Mouse (Mus musculus) liver, embryonic 16.5 days (tissue): Measurements from ENCODE around the gene Neu1. TPM values are rescaled to one million over a fixed set of nuclear protein-coding genes. Genes with fewer than 3 reads are reported as not detected.
A peak's percentile ranks its signal among the peaks of the same experiment; 100 is the strongest.

ENCODE experiments used
- ATAC-seq: fragments of 200-750 bp; cut with Nextera tagmentation; 2 replicates; pipeline ENCODE4 v1.8.0; 2017; ENCODE audit warnings: low read depth, mild to moderate bottlenecking, moderate number of reproducible peaks, moderate library complexity
- H3K27ac ChIP-seq: fragments of 300-500 bp; sonication (generic); 2 replicates; pipeline ENCODE4 v1.5.1; 2014; ENCODE audit warnings: mild to moderate bottlenecking, low read length
- H3K27me3 ChIP-seq: fragments of 300-500 bp; sonication (generic); 2 replicates; pipeline ENCODE4 v1.6.1; 2014; ENCODE audit warnings: low read depth, low read length, mixed read lengths; ENCODE audit not compliant: control insufficient read depth, insufficient read depth
- H3K36me3 ChIP-seq: fragments of 300-500 bp; sonication (generic); 2 replicates; pipeline ENCODE4 v1.6.1; 2014; ENCODE audit warnings: mild to moderate bottlenecking; ENCODE audit not compliant: control insufficient read depth, insufficient read depth
- H3K4me1 ChIP-seq: fragments of 300-500 bp; sonication (generic); 2 replicates; pipeline ENCODE4 v1.6.1; 2014; ENCODE audit warnings: low read depth, low read length, mixed read lengths; ENCODE audit not compliant: control insufficient read depth
- H3K4me2 ChIP-seq: fragments of 300-500 bp; sonication (generic); 2 replicates; pipeline ENCODE4 v1.6.1; 2014; ENCODE audit warnings: low read depth, low read length, mixed read lengths
- H3K4me3 ChIP-seq: fragments of 300-500 bp; sonication (generic); 2 replicates; pipeline ENCODE4 v1.5.1; 2014; ENCODE audit warnings: low read depth, mild to moderate bottlenecking, low read length
- H3K9ac ChIP-seq: fragments of 300-500 bp; sonication (generic); 2 replicates; pipeline ENCODE4 v1.6.1; 2014; ENCODE audit warnings: low read depth, low read length
- H3K9me3 ChIP-seq: fragments of 300-500 bp; sonication (generic); replicated peaks from 2 replicates; pipeline ENCODE4 v1.6.1; 2016; ENCODE audit warnings: low read length; ENCODE audit not compliant: control insufficient read depth
- WGBS: fragments of 180-500 bp; shearing (Covaris S2); extraction: QIAGEN DNeasy Blood & Tissue Kit; methylation state at CpG from one replicate; pipeline ENCODE4 v1.1.7; 2014; ENCODE audit not compliant: insufficient replicate concordance; 5-methylcytosine and 5-hydroxymethylcytosine counted together
- polyA plus RNA-seq: library from polyadenylated mRNA; unstranded; fragments of >200 nt; fragmentation: Nextera tagmentation; extraction: Ambion mirVana; gene quantifications from 2 replicates; pipeline ENCODE4 v1.2.1, GENCODE M21; 2015

Neu1 gene
- 17.8 and 20.6 TPM in 2 replicates for polyA plus RNA-seq

DNA sequence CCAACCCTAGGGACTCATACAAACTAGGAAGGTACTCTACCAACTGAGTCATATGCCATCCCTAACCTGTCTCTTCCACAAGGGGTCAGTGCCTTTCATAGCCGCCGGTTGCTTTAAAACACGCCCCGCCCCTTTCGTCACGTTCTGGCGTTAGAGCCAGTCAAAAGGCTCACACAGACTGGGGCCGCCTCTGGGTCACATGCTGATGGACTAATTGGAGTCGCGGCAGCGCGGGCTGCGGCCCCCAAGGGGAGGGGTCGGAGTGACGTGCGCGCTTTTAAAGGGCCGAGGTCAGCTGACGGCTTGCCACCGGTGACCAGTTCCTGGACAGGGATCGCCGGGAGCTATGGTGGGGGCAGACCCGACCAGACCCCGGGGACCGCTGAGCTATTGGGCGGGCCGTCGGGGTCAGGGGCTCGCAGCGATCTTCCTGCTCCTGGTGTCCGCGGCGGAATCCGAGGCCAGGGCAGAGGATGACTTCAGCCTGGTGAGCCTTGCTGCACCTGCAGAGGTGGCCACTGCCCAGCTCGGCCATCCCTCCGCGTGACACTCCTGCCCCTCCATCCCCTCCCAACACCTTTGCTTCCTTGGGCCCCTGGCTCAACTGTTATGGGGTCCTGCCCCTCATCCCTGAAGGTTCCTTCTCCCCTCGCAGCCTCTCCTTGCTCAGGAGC lies at the start of gene Neu1:
TSS of gene Neu1 (plus strand) at position 193 of the 674 bp plus-strand sequence.
- peak within 1 kb of the TSS; percentile 72 for H3K9ac ChIP-seq
- peak within 1 kb of the TSS; percentile 74 for H3K4me3 ChIP-seq
- H3K36me3 ChIP-seq: no peaks in the 10 kb centered on the region
- peak within 1 kb of the TSS; percentile 39; the same call in 1 of the 2 replicates for H3K27ac ChIP-seq
- H3K27me3 ChIP-seq: no peaks in the 10 kb centered on the region
- no peaks in the 10 kb centered on the region for H3K9me3 ChIP-seq
- H3K4me1 ChIP-seq: peaks cover 13% of the 10 kb centered on the region
- under 1% methylated on average over 38 of the region's 38 CpGs for WGBS
- peak within 1 kb of the TSS; percentile 91 for H3K4me2 ChIP-seq
- peak; percentile 95 for ATAC-seq

DNA sequence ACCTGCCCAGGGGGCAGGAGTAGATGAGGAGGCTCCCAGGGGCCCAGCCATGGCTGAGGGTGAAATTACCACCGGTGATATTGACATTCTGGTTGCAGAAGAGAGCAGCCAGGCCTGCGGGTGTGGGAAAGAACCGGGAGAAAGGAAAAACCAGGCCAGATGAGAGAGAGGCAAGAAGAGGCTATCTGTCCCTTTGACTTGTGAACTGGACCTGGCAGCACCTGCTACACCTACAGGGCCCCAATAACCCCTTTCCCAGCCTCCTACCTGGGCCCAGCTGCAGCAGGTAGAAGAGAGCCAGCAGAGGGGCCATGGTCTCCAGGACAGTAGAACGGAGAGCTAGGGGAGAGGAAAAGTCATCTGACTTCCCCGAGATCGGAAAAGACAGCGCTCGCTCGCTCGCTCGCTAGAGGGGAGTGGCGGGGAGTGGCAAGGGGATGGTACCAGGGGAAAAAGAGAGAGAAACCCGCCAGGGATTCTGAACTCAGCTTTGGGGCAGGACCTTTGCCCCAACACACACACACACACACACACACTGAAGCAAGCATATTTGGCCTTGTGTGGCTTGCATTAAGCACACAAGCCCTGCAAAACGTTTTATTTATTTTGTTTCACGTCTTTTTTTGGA lies 49.3 kb upstream of the Neu1 start, which contains the start of gene Gm20547:
TSS of gene Gm20547 (minus strand) at position 360 of the 628 bp plus-strand sequence.
- peak within 1 kb of the TSS; percentile 12; the same call in 1 of the 2 replicates for H3K9ac ChIP-seq
- H3K27me3 ChIP-seq: no peaks in the 10 kb centered on the region
- H3K9me3 ChIP-seq: no peaks in the 10 kb centered on the region
- H3K27ac ChIP-seq: peak within 1 kb of the TSS; percentile 75
- peak; percentile 72 for ATAC-seq
- no peaks in the 10 kb centered on the region for H3K36me3 ChIP-seq
- 23% methylated on average over 15 of the region's 15 CpGs for WGBS
- H3K4me1 ChIP-seq: peaks cover 2% of the 10 kb centered on the region
- H3K4me3 ChIP-seq: peak within 1 kb of the TSS; percentile 46
- peak within 1 kb of the TSS; percentile 51 for H3K4me2 ChIP-seq

DNA sequence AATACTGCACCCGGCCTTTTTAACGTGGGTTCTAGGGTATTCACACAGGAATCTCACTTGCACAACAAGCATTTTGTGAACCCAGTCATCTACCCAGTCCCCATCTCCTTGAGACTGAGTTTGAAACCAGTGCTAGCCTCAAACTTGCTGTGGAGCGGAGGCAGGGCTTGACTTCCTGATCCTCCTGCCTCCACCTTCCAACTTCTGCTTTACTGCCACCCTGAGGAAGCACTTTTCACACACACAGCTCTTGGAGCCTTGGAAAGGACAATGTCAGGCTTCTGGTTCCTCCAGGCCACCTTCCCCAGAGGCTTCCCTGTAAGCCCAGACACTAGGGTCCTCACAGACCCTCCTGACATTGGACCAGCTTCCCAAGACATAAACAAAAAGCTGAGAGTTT lies 47.7 kb upstream of the Neu1 start:
- H3K4me2 ChIP-seq: no peak overlapping the region
- H3K9me3 ChIP-seq: no peaks in the 10 kb centered on the region
- H3K27me3 ChIP-seq: no peaks in the 10 kb centered on the region
- 49% methylated on average over 3 of the region's 3 CpGs for WGBS
- H3K9ac ChIP-seq: no peak overlapping the region
- no peak overlapping the region for H3K27ac ChIP-seq
- no peaks in the 10 kb centered on the region for H3K36me3 ChIP-seq
- no peak for ATAC-seq
- no peak overlapping the region for H3K4me3 ChIP-seq
- H3K4me1 ChIP-seq: peaks cover 2% of the 10 kb centered on the region

DNA sequence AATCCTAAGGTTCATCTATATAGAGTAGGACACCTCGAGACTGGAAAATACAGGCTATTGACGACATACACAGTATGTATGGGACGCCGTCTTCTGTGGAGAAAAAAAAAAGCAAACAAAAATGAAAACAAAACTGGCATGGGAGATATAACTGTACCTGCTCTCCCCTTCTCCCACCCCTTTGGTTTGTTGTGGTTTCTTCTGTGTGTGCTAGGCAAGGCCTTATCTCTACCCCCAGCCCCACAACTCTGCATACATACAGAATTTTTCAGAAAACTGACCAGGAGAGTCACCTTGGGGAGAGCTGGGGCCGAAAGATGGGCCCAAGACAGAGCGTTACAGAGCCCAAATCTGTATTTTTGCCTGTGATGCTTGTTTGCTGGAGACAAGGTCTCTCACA lies 46.3 kb upstream of the Neu1 start:
- Histone ChIP-seq H3K27ac (no peak overlapping the region), H3K4me3 (no peak overlapping the region), H3K9me3 (no peaks in the 10 kb centered on the region), H3K9ac (no peak overlapping the region), H3K27me3 (no peaks in the 10 kb centered on the region), H3K36me3 (no peaks in the 10 kb centered on the region), H3K4me1 (peaks cover 2% of the 10 kb centered on the region), H3K4me2 (no peak overlapping the region)
- WGBS: 37% methylated on average over 6 of the region's 6 CpGs
- no peak for ATAC-seq

DNA sequence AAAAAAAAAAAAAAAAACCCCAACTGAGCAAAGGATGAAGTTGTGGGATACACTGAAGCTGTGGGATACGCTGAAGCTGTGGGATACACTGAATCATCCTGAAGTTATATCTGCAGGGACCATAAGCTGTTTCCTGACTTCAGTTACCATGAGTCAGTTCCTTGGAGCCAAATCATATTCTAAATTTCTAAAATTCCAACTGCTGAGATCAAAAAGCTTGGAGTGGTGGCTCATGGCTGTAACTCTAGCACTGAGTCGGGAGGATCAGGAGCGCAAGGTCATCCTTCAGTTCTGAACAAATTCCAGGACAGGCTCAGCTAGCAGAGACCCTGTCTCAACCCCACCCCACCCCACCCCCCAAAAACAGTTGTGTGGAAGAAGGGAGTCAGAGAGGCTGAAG lies 45.4 kb upstream of the Neu1 start:
- WGBS: 73% methylated on average over 3 of the region's 3 CpGs
- H3K9ac ChIP-seq: no peak overlapping the region
- peaks cover 2% of the 10 kb centered on the region for H3K4me1 ChIP-seq
- no peak overlapping the region for H3K27ac ChIP-seq
- no peaks in the 10 kb centered on the region for H3K36me3 ChIP-seq
- H3K9me3 ChIP-seq: no peaks in the 10 kb centered on the region
- no peak overlapping the region for H3K4me2 ChIP-seq
- no peak overlapping the region for H3K4me3 ChIP-seq
- ATAC-seq: no peak
- H3K27me3 ChIP-seq: no peaks in the 10 kb centered on the region

GRCm38 (mm10) chr17:34887942-34888341 lies 43.1 kb upstream of the Neu1 start:
- Histone ChIP-seq H3K36me3 (no peaks in the 10 kb centered on the region), H3K27me3 (no peaks in the 10 kb centered on the region), H3K27ac (no peak overlapping the region), H3K4me2 (no peak overlapping the region), H3K9ac (no peak overlapping the region), H3K9me3 (no peaks in the 10 kb centered on the region), H3K4me1 (peaks cover 3% of the 10 kb centered on the region), H3K4me3 (no peak overlapping the region)
- ATAC-seq: no peak
- WGBS: 56% methylated on average over 5 of the region's 5 CpGs

GRCm38 (mm10) chr17:34890074-34890743 lies 40.8 kb upstream of the Neu1 start:
- no peak for ATAC-seq
- Histone ChIP-seq H3K27me3 (no peaks in the 10 kb centered on the region), H3K4me2 (no peak overlapping the region), H3K9ac (no peak overlapping the region), H3K4me1 (peaks cover 13% of the 10 kb centered on the region), H3K9me3 (no peaks in the 10 kb centered on the region), H3K36me3 (no peaks in the 10 kb centered on the region), H3K4me3 (no peak overlapping the region), H3K27ac (no peak overlapping the region)
- 76% methylated on average over 12 of the region's 12 CpGs for WGBS

DNA sequence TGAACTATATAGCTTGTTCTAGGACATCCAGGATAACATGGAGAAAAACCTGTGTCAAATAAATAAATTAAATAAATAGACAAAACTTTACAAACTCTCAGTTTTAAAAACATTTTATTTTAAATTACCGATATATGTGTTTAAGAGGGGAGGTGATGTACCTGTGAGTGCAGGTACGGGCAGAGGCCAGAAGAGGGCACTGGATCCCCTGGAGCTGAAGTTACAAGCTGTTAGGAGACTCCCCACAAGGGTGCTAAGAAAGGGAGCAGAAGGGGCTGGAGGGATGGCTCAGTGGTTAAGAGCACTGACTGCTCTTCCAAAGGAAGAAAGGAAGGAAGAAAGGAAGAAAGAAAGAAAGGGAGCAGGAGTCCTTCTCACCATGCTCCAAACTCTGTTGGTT lies 39.7 kb upstream of the Neu1 start:
- H3K27ac ChIP-seq: no peak overlapping the region
- no peak overlapping the region for H3K4me2 ChIP-seq
- H3K27me3 ChIP-seq: no peaks in the 10 kb centered on the region
- H3K9me3 ChIP-seq: no peaks in the 10 kb centered on the region
- ATAC-seq: no peak
- H3K4me3 ChIP-seq: no peak overlapping the region
- H3K4me1 ChIP-seq: peaks cover 21% of the 10 kb centered on the region
- no peak overlapping the region for H3K9ac ChIP-seq
- H3K36me3 ChIP-seq: no peaks in the 10 kb centered on the region
- WGBS: 82% methylated on average over 2 of the region's 2 CpGs
